Mouse (Mus musculus) embryo, embryonic 10 days (tissue): ENCODE measurements around the gene Gm32742.
"Not testable (repeated sequence)": the region's sequence is repeated elsewhere in the genome, so short reads cannot be mapped to it uniquely, and the experiment has no call there.

ENCODE experiments used
- DNase-seq: peaks from one replicate; pipeline ENCODE4 v3.0.0-alpha.2; 2015; ENCODE audit warnings: low spot score

Gm32742 gene

GRCm38 (mm10) chr9:51152079-51152752 is 13.1 kb downstream of the Gm32742 start:
- peak; percentile 84 for DNase-seq

GRCm38 (mm10) chr9:51147294-51147693 is 18.0 kb downstream of the Gm32742 start:
- DNase-seq: no peak

- DNase-seq: no peak
Observed at GRCm38 (mm10) chr9:51146496-51146895, 18.8 kb downstream of the Gm32742 start.

GRCm38 (mm10) chr9:51144218-51144617 is 21.1 kb downstream of the Gm32742 start:
- peak; percentile 16 for DNase-seq

- DNase-seq: no peak
Observed at GRCm38 (mm10) chr9:51143437-51143836, 21.9 kb downstream of the Gm32742 start.

GRCm38 (mm10) chr9:51140711-51141110 is 24.6 kb downstream of the Gm32742 start:
- no peak for DNase-seq

GRCm38 (mm10) chr9:51139401-51139800 is 25.9 kb downstream of the Gm32742 start:
- DNase-seq: not testable (repeated sequence)

- DNase-seq: no peak
Observed at GRCm38 (mm10) chr9:51138301-51138700, 27.0 kb downstream of the Gm32742 start.

- no peak for DNase-seq
Observed at GRCm38 (mm10) chr9:51137836-51138235, 27.5 kb downstream of the Gm32742 start.

- DNase-seq: no peak
Observed at GRCm38 (mm10) chr9:51137432-51137831, 27.9 kb downstream of the Gm32742 start.

- DNase-seq: peak; percentile 61
Observed at GRCm38 (mm10) chr9:51136985-51137384, 28.3 kb downstream of the Gm32742 start.

GRCm38 (mm10) chr9:51114767-51115166 is 50.5 kb downstream of the Gm32742 start:
- no peak for DNase-seq

GRCm38 (mm10) chr9:51105751-51106150 is 59.6 kb downstream of the Gm32742 start:
- no peak for DNase-seq

GRCm38 (mm10) chr9:51103808-51104514 is 61.4 kb downstream of the Gm32742 start:
- peak; percentile 64 for DNase-seq

GRCm38 (mm10) chr9:51102963-51103807 is 62.1 kb downstream of the Gm32742 start:
- peak; percentile 75 for DNase-seq

GRCm38 (mm10) chr9:51101756-51102425 is 63.4 kb downstream of the Gm32742 start, which contains the start of gene 4833427G06Rik:
Gene 4833427G06Rik, minus strand, starts transcription at chr9:51102078.
- DNase-seq: peak; percentile 92

- DNase-seq: no peak
Observed at GRCm38 (mm10) chr9:51096306-51096705, 69.0 kb downstream of the Gm32742 start.

- DNase-seq: no peak
Observed at GRCm38 (mm10) chr9:51093697-51094096, 71.6 kb downstream of the Gm32742 start.

- DNase-seq: no peak
Observed at GRCm38 (mm10) chr9:51081614-51082013, 83.7 kb downstream of the Gm32742 start.
